Mouse (Mus musculus) embryonic facial prominence, embryonic 15.5 days (tissue): ENCODE measurements at regions not wholly inside any gene's neighbourhood (a gene's known extent, or its start where the extent isn't known, plus 50 kb on each side); places are given as distances from the start of the nearest gene placed in this dataset.

ENCODE experiments used
- ATAC-seq: fragments of 200-750 bp; cut with Nextera tagmentation; 2 replicates; pipeline ENCODE4 v1.8.0; 2017; ENCODE audit warnings: low read depth, moderate TSS enrichment; ENCODE audit not compliant: insufficient number of reproducible peaks, low FRiP score, low TSS enrichment
- H3K27ac ChIP-seq: fragments of 300-500 bp; sonication (generic); replicated peaks from 2 replicates; pipeline ENCODE4 v1.5.1; 2015; ENCODE audit warnings: mild to moderate bottlenecking, inconsistent platforms
- H3K27me3 ChIP-seq: fragments of 300-500 bp; sonication (generic); 2 replicates; pipeline ENCODE4 v1.6.1; 2015; ENCODE audit warnings: inconsistent platforms
- H3K36me3 ChIP-seq: fragments of 300-500 bp; sonication (generic); 2 replicates; pipeline ENCODE4 v1.6.1; 2015; ENCODE audit warnings: mild to moderate bottlenecking, inconsistent platforms
- H3K4me1 ChIP-seq: fragments of 300-500 bp; sonication (generic); 2 replicates; pipeline ENCODE4 v1.6.1; 2015; ENCODE audit warnings: inconsistent platforms
- H3K4me2 ChIP-seq: fragments of 300-500 bp; sonication (generic); replicated peaks from 2 replicates; pipeline ENCODE4 v1.6.1; 2015; ENCODE audit warnings: mild to moderate bottlenecking, inconsistent platforms
- H3K4me3 ChIP-seq: fragments of 300-500 bp; sonication (generic); replicated peaks from 2 replicates; pipeline ENCODE4 v1.5.1; 2015; ENCODE audit warnings: mild to moderate bottlenecking, inconsistent platforms
- H3K9ac ChIP-seq: fragments of 300-500 bp; sonication (generic); 2 replicates; pipeline ENCODE4 v1.6.1; 2015; ENCODE audit warnings: inconsistent platforms
- H3K9me3 ChIP-seq: fragments of 300-500 bp; sonication (generic); replicated peaks from 2 replicates; pipeline ENCODE4 v1.6.1; 2016; ENCODE audit warnings: inconsistent platforms
- WGBS: fragments of 180-500 bp; shearing (Covaris S2); methylation state at CpG from one replicate; pipeline ENCODE4 v1.1.7; 2015; 5-methylcytosine and 5-hydroxymethylcytosine counted together

GRCm38 (mm10) chr7:36548007-36548406 is 149.9 kb upstream of the Tshz3 start:
- Histone ChIP-seq H3K9me3 (no peaks in the 10 kb centered on the region), H3K36me3 (no peaks in the 10 kb centered on the region), H3K4me2 (no peak overlapping the region), H3K27me3 (no peaks in the 10 kb centered on the region), H3K4me3 (no peak overlapping the region), H3K4me1 (no peaks in the 10 kb centered on the region), H3K9ac (no peak overlapping the region), H3K27ac (no peak overlapping the region)
- WGBS, result 32% methylated on average over 14 of the region's 14 CpGs
- no peak for ATAC-seq

- no peaks in the 10 kb centered on the region for H3K36me3 ChIP-seq
- no peaks in the 10 kb centered on the region for H3K4me1 ChIP-seq
- no peak for ATAC-seq
- H3K4me3 ChIP-seq, result no peak overlapping the region
- no peak overlapping the region for H3K9ac ChIP-seq
- no peaks in the 10 kb centered on the region for H3K9me3 ChIP-seq
- H3K4me2 ChIP-seq, result no peak overlapping the region
- H3K27me3 ChIP-seq, result no peaks in the 10 kb centered on the region
- no peak overlapping the region for H3K27ac ChIP-seq
- 82% methylated on average over 5 of the region's 5 CpGs for WGBS
Observed at GRCm38 (mm10) chr7:36548440-36548839, 149.5 kb upstream of the Tshz3 start.

- no peak for ATAC-seq
- no peak overlapping the region for H3K4me3 ChIP-seq
- H3K9me3 ChIP-seq, result no peaks in the 10 kb centered on the region
- H3K36me3 ChIP-seq, result no peaks in the 10 kb centered on the region
- H3K27ac ChIP-seq, result no peak overlapping the region
- H3K4me2 ChIP-seq, result no peak overlapping the region
- 69% methylated on average over 2 of the region's 2 CpGs for WGBS
- no peak overlapping the region for H3K9ac ChIP-seq
- no peaks in the 10 kb centered on the region for H3K27me3 ChIP-seq
- no peaks in the 10 kb centered on the region for H3K4me1 ChIP-seq
Observed at GRCm38 (mm10) chr7:36571061-36571460, 126.9 kb upstream of the Tshz3 start.

- no peak overlapping the region for H3K9ac ChIP-seq
- ATAC-seq, result no peak
- no peak overlapping the region for H3K4me2 ChIP-seq
- WGBS, result 93% methylated on average over 6 of the region's 6 CpGs
- H3K36me3 ChIP-seq, result no peaks in the 10 kb centered on the region
- H3K4me1 ChIP-seq, result no peaks in the 10 kb centered on the region
- H3K27ac ChIP-seq, result no peak overlapping the region
- no peaks in the 10 kb centered on the region for H3K27me3 ChIP-seq
- H3K9me3 ChIP-seq, result no peaks in the 10 kb centered on the region
- no peak overlapping the region for H3K4me3 ChIP-seq
Observed at GRCm38 (mm10) chr7:36582074-36582473, 115.8 kb upstream of the Tshz3 start.

GRCm38 (mm10) chr7:36585014-36585413 is 112.9 kb upstream of the Tshz3 start:
- Histone ChIP-seq H3K4me2 (no peak overlapping the region), H3K27me3 (no peaks in the 10 kb centered on the region), H3K36me3 (no peaks in the 10 kb centered on the region), H3K9me3 (no peaks in the 10 kb centered on the region), H3K4me3 (no peak overlapping the region), H3K4me1 (no peaks in the 10 kb centered on the region), H3K27ac (no peak overlapping the region), H3K9ac (no peak overlapping the region)
- ATAC-seq, result no peak
- 71% methylated on average over 1 of the region's 1 CpGs for WGBS

GRCm38 (mm10) chr7:36591496-36591895 is 106.4 kb upstream of the Tshz3 start:
- ATAC-seq, result no peak
- Histone ChIP-seq H3K9ac (no peak overlapping the region), H3K4me2 (no peak overlapping the region), H3K4me3 (no peak overlapping the region), H3K4me1 (no peaks in the 10 kb centered on the region), H3K27me3 (no peaks in the 10 kb centered on the region), H3K27ac (no peak overlapping the region), H3K36me3 (no peaks in the 10 kb centered on the region), H3K9me3 (no peaks in the 10 kb centered on the region)
- WGBS, result 94% methylated on average over 1 of the region's 1 CpGs

GRCm38 (mm10) chr7:36596630-36597301 is 101.2 kb upstream of the Tshz3 start:
- Histone ChIP-seq H3K4me2 (no peak overlapping the region), H3K36me3 (no peaks in the 10 kb centered on the region), H3K27me3 (no peaks in the 10 kb centered on the region), H3K4me1 (no peaks in the 10 kb centered on the region), H3K9ac (no peak overlapping the region), H3K4me3 (no peak overlapping the region), H3K9me3 (no peaks in the 10 kb centered on the region), H3K27ac (no peak overlapping the region)
- no peak for ATAC-seq
- WGBS, result 74% methylated on average over 3 of the region's 3 CpGs

- Histone ChIP-seq H3K4me2 (no peak overlapping the region), H3K36me3 (no peaks in the 10 kb centered on the region), H3K4me3 (no peak overlapping the region), H3K4me1 (no peaks in the 10 kb centered on the region), H3K27me3 (no peaks in the 10 kb centered on the region), H3K9me3 (no peaks in the 10 kb centered on the region), H3K9ac (no peak overlapping the region), H3K27ac (no peak overlapping the region)
- 67% methylated on average over 18 of the region's 18 CpGs for WGBS
- ATAC-seq, result no peak
Observed at GRCm38 (mm10) chr7:36605026-36605698, 92.8 kb upstream of the Tshz3 start.

GRCm38 (mm10) chr7:36620256-36620655 is 77.7 kb upstream of the Tshz3 start:
- ATAC-seq, result no peak
- Histone ChIP-seq H3K36me3 (no peaks in the 10 kb centered on the region), H3K4me1 (no peaks in the 10 kb centered on the region), H3K4me3 (no peak overlapping the region), H3K9me3 (no peaks in the 10 kb centered on the region), H3K9ac (no peak overlapping the region), H3K27ac (no peak overlapping the region), H3K4me2 (no peak overlapping the region), H3K27me3 (no peaks in the 10 kb centered on the region)
- 68% methylated on average over 6 of the region's 6 CpGs for WGBS

- H3K4me1 ChIP-seq, result no peaks in the 10 kb centered on the region
- H3K27me3 ChIP-seq, result no peaks in the 10 kb centered on the region
- H3K9ac ChIP-seq, result no peak overlapping the region
- 53% methylated on average over 3 of the region's 3 CpGs for WGBS
- no peak overlapping the region for H3K4me3 ChIP-seq
- ATAC-seq, result no peak
- no peaks in the 10 kb centered on the region for H3K9me3 ChIP-seq
- H3K27ac ChIP-seq, result no peak overlapping the region
- no peaks in the 10 kb centered on the region for H3K36me3 ChIP-seq
- no peak overlapping the region for H3K4me2 ChIP-seq
Observed at GRCm38 (mm10) chr7:36644252-36644651, 53.7 kb upstream of the Tshz3 start.
